Mouse (Mus musculus) CH12.LX (cell line): ENCODE measurements at regions not wholly inside any gene's neighbourhood (a gene's known extent, or its start where the extent isn't known, plus 50 kb on each side); places are given as distances from the start of the nearest gene placed in this dataset.

Source experiments
- DNase-seq: peaks from one replicate; pipeline ENCODE4 v3.0.0-alpha.2; 2013; ENCODE audit errors: extremely low read depth
- H3K27ac ChIP-seq: 2 replicates; pipeline ENCODE4 v1.5.1; 2012; ENCODE audit warnings: low read depth, mild to moderate bottlenecking, control low read depth, moderate library complexity; ENCODE audit not compliant: insufficient read depth
- H3K27me3 ChIP-seq: replicated peaks from 2 replicates; pipeline ENCODE3; 2012; ENCODE audit warnings: inconsistent platforms
- H3K36me3 ChIP-seq, 2 experiments: replicated peaks in 1 of 2; 2 replicates each; pipeline versions ENCODE3 to v1.6.1; 2012; ENCODE audit warnings: inconsistent platforms in 1 of 2, low read length in 1 of 2, mild to moderate bottlenecking in 1 of 2, mixed read lengths in 1 of 2, moderate library complexity in 1 of 2; ENCODE audit not compliant: control insufficient read depth in 1 of 2, insufficient read depth in 1 of 2
- H3K4me1 ChIP-seq, 2 experiments: 2 replicates each; pipeline ENCODE4 v1.6.1; 2012; ENCODE audit warnings: inconsistent platforms in 1 of 2, moderate library complexity in 1 of 2; ENCODE audit not compliant: insufficient read depth in 2 of 2, control insufficient read depth in 1 of 2
- H3K4me2 ChIP-seq: 2 replicates; pipeline ENCODE4 v1.6.1; 2012; ENCODE audit warnings: low read depth, mild to moderate bottlenecking, control low read depth; ENCODE audit not compliant: poor library complexity, insufficient read depth, severe bottlenecking
- H3K4me3 ChIP-seq, 3 experiments: fragments of 150-350 bp in 1 of 3; sonication (generic) in 1 of 3; replicated peaks in 1 of 3; 2 replicates each; pipeline versions ENCODE3 to v1.5.1; 2011 to 2012; ENCODE audit warnings: low read depth in 2 of 3, low read length in 2 of 3, mild to moderate bottlenecking in 2 of 3, moderate library complexity in 2 of 3, control low read depth in 1 of 3, improper control_type of control experiment in 1 of 3, inconsistent platforms in 1 of 3, mixed read lengths in 1 of 3; ENCODE audit not compliant: poor library complexity in 1 of 3
- H3K79me2 ChIP-seq: replicated peaks from 2 replicates; pipeline ENCODE4 v1.6.1; 2012; ENCODE audit warnings: mild to moderate bottlenecking, moderate library complexity; ENCODE audit not compliant: control insufficient read depth, poor library complexity, insufficient read depth, severe bottlenecking; ENCODE audit errors: extremely low read depth
- H3K9ac ChIP-seq: 2 replicates; pipeline ENCODE4 v1.6.1; 2012; ENCODE audit warnings: low read depth, mild to moderate bottlenecking, control low read depth, moderate library complexity; ENCODE audit not compliant: insufficient read depth
- H3K9me3 ChIP-seq: replicated peaks from 2 replicates; pipeline ENCODE3; 2012; ENCODE audit warnings: low read length, inconsistent platforms, mixed read lengths
- BHLHE40 ChIP-seq: IDR thresholded peaks from 2 replicates; pipeline ENCODE4 v1.6.1; 2011; ENCODE audit warnings: mild to moderate bottlenecking, low read depth, low read length, improper control_type of control experiment
- CTCF ChIP-seq, 2 experiments: IDR thresholded peaks in 1 of 2; conservative IDR thresholded peaks in 1 of 2; 2 replicates each; pipeline ENCODE4 v1.5.1; 2011 to 2012; ENCODE audit warnings: low read depth in 2 of 2, low read length in 2 of 2, improper control_type of control experiment in 1 of 2, inconsistent platforms in 1 of 2, mild to moderate bottlenecking in 1 of 2, moderate library complexity in 1 of 2
- ELF1 ChIP-seq: IDR thresholded peaks from 2 replicates; pipeline ENCODE4 v1.6.1; 2014; ENCODE audit warnings: low read depth, mild to moderate bottlenecking, inconsistent platforms, low read length, improper control_type of control experiment
- EP300 ChIP-seq: IDR thresholded peaks from 2 replicates; pipeline ENCODE4 v1.6.1; 2011; ENCODE audit warnings: low read length, improper control_type of control experiment
- ETS1 ChIP-seq: conservative IDR thresholded peaks from 2 replicates; pipeline ENCODE4 v1.6.1; 2012; ENCODE audit warnings: low read depth, mild to moderate bottlenecking, inconsistent platforms, low read length, improper control_type of control experiment, moderate library complexity
- HCFC1 ChIP-seq: IDR thresholded peaks from 2 replicates; pipeline ENCODE4 v1.6.1; 2012; ENCODE audit warnings: low read depth, mild to moderate bottlenecking, inconsistent platforms, low read length, improper control_type of control experiment
- JUN ChIP-seq: IDR thresholded peaks from 2 replicates; pipeline ENCODE4 v1.6.1; 2011; ENCODE audit warnings: low read depth, mild to moderate bottlenecking, low read length, improper control_type of control experiment, moderate library complexity; ENCODE audit not compliant: insufficient read depth
- JUND ChIP-seq: conservative IDR thresholded peaks from 2 replicates; pipeline ENCODE4 v1.6.1; 2011; ENCODE audit warnings: low read depth, low read length, improper control_type of control experiment
- KAT2A ChIP-seq: IDR thresholded peaks from 2 replicates; pipeline ENCODE4 v1.6.1; 2012; ENCODE audit warnings: low read length, improper control_type of control experiment, inconsistent platforms; ENCODE audit not compliant: insufficient replicate concordance
- MAFK ChIP-seq: IDR thresholded peaks from 2 replicates; pipeline ENCODE4 v1.6.1; 2011; ENCODE audit warnings: low read length, improper control_type of control experiment; ENCODE audit not compliant: insufficient replicate concordance
- MEF2A ChIP-seq: IDR thresholded peaks from 2 replicates; pipeline ENCODE4 v1.6.1; 2014; ENCODE audit warnings: low read depth, mild to moderate bottlenecking, inconsistent platforms, low read length, improper control_type of control experiment, borderline replicate concordance
- MYC ChIP-seq: IDR thresholded peaks from 2 replicates; pipeline ENCODE4 v1.6.1; 2011; ENCODE audit warnings: low read depth, mild to moderate bottlenecking, improper control_type of control experiment, low read length
- NELFE ChIP-seq: IDR thresholded peaks from 2 replicates; pipeline ENCODE4 v1.6.1; 2011; ENCODE audit warnings: low read depth, low read length, improper control_type of control experiment
- POLR2AphosphoS2 ChIP-seq: IDR thresholded peaks from 2 replicates; pipeline ENCODE4 v1.6.1; 2011; ENCODE audit warnings: low read depth, low read length, improper control_type of control experiment
- RAD21 ChIP-seq: IDR thresholded peaks from 2 replicates; pipeline ENCODE4 v1.6.1; 2011; ENCODE audit warnings: low read depth, mild to moderate bottlenecking, low read length, improper control_type of control experiment, moderate library complexity
- RCOR1 ChIP-seq: conservative IDR thresholded peaks from 2 replicates; pipeline ENCODE4 v1.6.1; 2012; ENCODE audit warnings: low read depth, mild to moderate bottlenecking, inconsistent platforms, low read length, improper control_type of control experiment
- SIN3A ChIP-seq: IDR thresholded peaks from 2 replicates; pipeline ENCODE4 v1.6.1; 2012; ENCODE audit warnings: low read length, improper control_type of control experiment, inconsistent platforms
- TBP ChIP-seq: conservative IDR thresholded peaks from 2 replicates; pipeline ENCODE4 v1.6.1; 2011; ENCODE audit warnings: low read depth, low read length, improper control_type of control experiment
- UBTF ChIP-seq: IDR thresholded peaks from 2 replicates; pipeline ENCODE4 v1.6.1; 2012; ENCODE audit warnings: low read depth, mild to moderate bottlenecking, inconsistent platforms, low read length, improper control_type of control experiment, moderate library complexity
- USF1 ChIP-seq: IDR thresholded peaks from 2 replicates; pipeline ENCODE4 v1.6.1; 2014; ENCODE audit warnings: low read depth, mild to moderate bottlenecking, inconsistent platforms, low read length, improper control_type of control experiment
- ZKSCAN1 ChIP-seq: IDR thresholded peaks from 2 replicates; pipeline ENCODE4 v1.6.1; 2012; ENCODE audit warnings: low read depth, inconsistent platforms, low read length, improper control_type of control experiment, borderline replicate concordance
- ZMIZ1 ChIP-seq: IDR thresholded peaks from 2 replicates; pipeline ENCODE4 v1.6.1; 2012; ENCODE audit warnings: low read depth, mild to moderate bottlenecking, inconsistent platforms, low read length, improper control_type of control experiment
- ZNF384 ChIP-seq: IDR thresholded peaks from 2 replicates; pipeline ENCODE4 v1.6.1; 2012; ENCODE audit warnings: low read depth, low read length, improper control_type of control experiment, inconsistent platforms
- dilution Hi-C: fragments of 300-500 bp; cut with MboI; formaldehyde crosslinking; loops from 2 replicates; pipeline ENCODE4 v1.14.3; 2020; ENCODE audit warnings: low sequenced_read_pairs; ENCODE audit not compliant: extremely low pct_unique_long_range_greater_than_20kb, extremely low pct_ligation_motif_present
- in situ Hi-C: fragments of 300-500 bp; cut with MboI; formaldehyde crosslinking; loops from 3 replicates; pipeline ENCODE4 v1.14.3; 2019; ENCODE audit warnings: low sequenced_read_pairs, low pct_ligation_motif_present, low pct_unique_long_range_greater_than_20kb, mixed read lengths

DNA sequence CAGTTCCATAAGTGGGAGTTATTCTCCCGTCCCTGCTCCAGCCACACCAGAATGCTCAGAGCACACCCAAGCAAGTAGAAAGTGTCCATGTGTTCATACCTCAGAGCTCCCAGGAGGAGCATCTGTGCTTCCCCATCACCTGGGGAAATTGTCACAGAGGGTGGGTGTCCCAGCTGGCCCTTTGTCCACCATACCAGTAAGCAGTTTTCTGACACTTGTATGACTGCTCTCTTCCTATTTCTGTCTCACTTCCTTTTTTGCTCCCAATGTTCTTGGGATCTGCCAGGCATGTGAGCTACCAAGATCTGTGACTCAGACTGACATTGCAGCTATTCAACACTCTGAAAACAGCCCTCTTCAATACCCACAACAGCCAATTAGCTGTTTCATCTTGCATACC lies 447.9 kb upstream of the Kdm8 start:
- Histone ChIP-seq H3K36me3 (no peaks in the 10 kb centered on the region), H3K79me2 (no peaks in the 10 kb centered on the region), H3K9ac (no peak overlapping the region), H3K27me3 (peaks cover 12% of the 10 kb centered on the region), H3K4me1 (no peaks in the 10 kb centered on the region), H3K4me2 (no peak overlapping the region), H3K4me3 (no peak overlapping the region), H3K9me3 (peaks cover 20% of the 10 kb centered on the region), H3K27ac (no peak overlapping the region)
- in situ Hi-C loops, result no loop called here
- DNase-seq, result no peak
- dilution Hi-C loops, result no loop called here
- TF ChIP-seq RCOR1 (no peak), POLR2AphosphoS2 (no peak), USF1 (no peak), ZMIZ1 (no peak), MYC (no peak), ELF1 (no peak), NELFE (no peak), UBTF (no peak), JUND (no peak)

DNA sequence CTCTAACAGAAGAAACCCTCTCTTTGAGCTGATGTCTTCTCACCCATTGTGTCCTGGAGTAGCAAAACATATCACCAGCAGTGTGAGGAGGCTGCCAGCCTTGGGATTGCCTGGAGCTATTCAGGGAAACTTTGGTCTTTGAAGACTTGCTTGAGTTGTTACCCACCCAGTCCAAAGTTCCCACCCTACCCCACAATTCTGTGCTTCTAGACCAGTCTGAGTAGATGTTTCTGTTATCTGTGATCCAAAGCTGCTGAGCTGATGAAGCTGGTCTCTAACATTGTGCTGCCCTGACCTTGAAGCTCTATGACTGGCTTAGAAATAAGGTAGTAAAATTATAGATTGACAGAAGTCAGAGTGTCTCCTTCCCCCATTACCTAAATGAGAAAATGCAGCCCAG lies 443.8 kb upstream of the Kdm8 start:
- no peak overlapping the region for H3K9ac ChIP-seq
- no peaks in the 10 kb centered on the region for H3K79me2 ChIP-seq
- in situ Hi-C loops (no loop called here), dilution Hi-C loops (no loop called here)
- peaks cover 15% of the 10 kb centered on the region for H3K27me3 ChIP-seq
- no peak overlapping the region for H3K4me2 ChIP-seq
- no peak for TF ChIP-seq EP300
- TF ChIP-seq MEF2A, result no peak
- no peak for TF ChIP-seq CTCF (conservative IDR thresholded peaks at IDR 0.05 in 1 of 2, IDR thresholded peaks at IDR 0.05 in 1 of 2; ENCODE audit: low read depth in 2 of 2, low read length in 2 of 2)
- TF ChIP-seq SIN3A, result no peak
- no peak for TF ChIP-seq JUND
- no peak for TF ChIP-seq ZKSCAN1
- TF ChIP-seq ETS1, result no peak
- no peak for TF ChIP-seq USF1
- TF ChIP-seq ZNF384, result no peak
- TF ChIP-seq HCFC1, result no peak
- TF ChIP-seq BHLHE40, result no peak
- TF ChIP-seq KAT2A, result no peak
- TF ChIP-seq MAFK, result no peak
- no peak for TF ChIP-seq UBTF
- no peak for TF ChIP-seq JUN
- TF ChIP-seq TBP, result no peak
- TF ChIP-seq RAD21, result no peak
- no peak for DNase-seq
- no peak overlapping the region for H3K4me3 ChIP-seq
- no peak overlapping the region for H3K27ac ChIP-seq
- no peaks in the 10 kb centered on the region for H3K36me3 ChIP-seq
- H3K9me3 ChIP-seq, result peaks cover 16% of the 10 kb centered on the region
- no peaks in the 10 kb centered on the region for H3K4me1 ChIP-seq
